Mouse (Mus musculus) heart, adult 2 months (tissue): Measurements from ENCODE around the gene Gnb3.

Source experiments
- CTCF ChIP-seq: fragments of 200-600 bp; IDR thresholded peaks from 2 replicates; pipeline ENCODE4 v1.8.1; 2022; ENCODE audit warnings: antibody characterized with exemption, mild to moderate bottlenecking, moderate library complexity
- POLR2A ChIP-seq: fragments of 200-500 bp; IDR thresholded peaks from 2 replicates; pipeline ENCODE4 v1.6.1; 2011; ENCODE audit warnings: mild to moderate bottlenecking, low read depth, low read length, control low read depth; ENCODE audit not compliant: insufficient read depth

GRCm38 (mm10) chr6:124840241-124841167 is at the start of gene Gnb3:
- TF ChIP-seq CTCF (no peak), POLR2A (no peak)
